ENCODE assay signal across 21 mouse cellular contexts in the genomic region with DNA sequence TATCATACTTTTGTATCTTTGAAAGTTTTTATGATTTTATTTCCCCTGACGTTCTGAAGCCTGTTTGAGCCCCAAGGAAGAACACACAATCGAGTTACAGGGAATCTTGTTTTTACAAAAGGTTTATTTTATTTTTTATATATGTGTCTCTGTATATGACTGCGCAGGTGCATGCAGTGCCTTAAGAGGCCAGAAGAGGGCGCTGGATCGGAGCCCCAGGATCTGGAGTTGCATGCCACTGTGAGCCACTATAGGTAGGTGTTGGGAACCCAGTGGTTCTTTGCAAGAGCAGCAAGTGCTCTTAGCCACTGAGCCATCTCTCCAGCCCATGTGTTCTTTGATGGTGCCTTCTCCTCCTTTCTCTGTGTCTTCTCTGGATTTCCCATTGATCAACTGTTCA.
DNase-seq lines count a peak whose midpoint lies in the region; ATAC-seq and TF ChIP-seq lines count a peak whose summit lies in the region.
"Had no signal": no experiment of that assay in that cellular context is flagged by ENCODE, and none has a peak within 500 bp of the region (broad histone marks: within the 10 kb centered on the region; RNA-seq: fewer than 3 reads in every experiment).

No protein-coding gene starts in this region.

- H3K4me2 ChIP-seq in forebrain, postnatal 0 days (ENCODE audit: low read depth) = no peak overlapping the region
- H3K4me2 ChIP-seq in forebrain, embryonic 12.5 days = no peak overlapping the region
- no peak overlapping the region for H3K4me2 ChIP-seq in liver, embryonic 14.5 days (ENCODE audit: low read depth)
- no peak overlapping the region for H3K4me2 ChIP-seq in liver, embryonic 11.5 days
- H3K4me2 ChIP-seq: embryonic facial prominence, embryonic 15.5 days; heart, embryonic 11.5 days; limb, embryonic 15.5 days had no signal

- no peak for TF ChIP-seq EP300 in liver, embryonic 14.5 days (IDR thresholded peaks at IDR 0.05; ENCODE audit: low read depth)
- TF ChIP-seq EP300 in ES-Bruce4 (IDR thresholded peaks at IDR 0.05; ENCODE audit: insufficient read depth, low read depth, low read length) = no peak

- no peak overlapping the region for H3K4me3 ChIP-seq in forebrain, postnatal 0 days (ENCODE audit: low read depth, low read length)
- H3K4me3 ChIP-seq in forebrain, embryonic 12.5 days (replicated peaks) = no peak overlapping the region
- H3K4me3 ChIP-seq in liver, embryonic 14.5 days (ENCODE audit: insufficient read depth in 1 of 2, low read depth in 2 of 2, low read length in 2 of 2) = no peak overlapping the region
- no peak overlapping the region for H3K4me3 ChIP-seq in liver, embryonic 11.5 days (ENCODE audit: low read depth, low read length)
- no peak overlapping the region for H3K4me3 ChIP-seq in ES-Bruce4 (ENCODE audit: low read depth, low read length)
- H3K4me3 ChIP-seq: embryonic facial prominence, embryonic 15.5 days; limb, embryonic 15.5 days; midbrain, embryonic 10.5 days had no signal

- TF ChIP-seq CTCF in forebrain, postnatal 0 days (IDR thresholded peaks at IDR 0.05; ENCODE audit: low read depth) = peak; percentile 40
- TF ChIP-seq CTCF in liver, embryonic 14.5 days (IDR thresholded peaks at IDR 0.05; ENCODE audit: low read depth) = peak; percentile 28
- TF ChIP-seq CTCF in ES-Bruce4 (IDR thresholded peaks at IDR 0.05; ENCODE audit: low read depth, low read length) = peak; percentile 53

- 60% methylated on average over 5 of the region's 5 CpGs for WGBS in forebrain, postnatal 0 days
- WGBS in forebrain, embryonic 12.5 days = 59% methylated on average over 5 of the region's 5 CpGs
- WGBS in liver, embryonic 14.5 days (ENCODE audit: insufficient replicate concordance) = 35% methylated on average over 5 of the region's 5 CpGs
- 43% methylated on average over 5 of the region's 5 CpGs for WGBS in liver, embryonic 11.5 days

- H3K27ac ChIP-seq in forebrain, postnatal 0 days (ENCODE audit: low read depth, low read length) = no peak overlapping the region
- no peak overlapping the region for H3K27ac ChIP-seq in forebrain, embryonic 12.5 days
- no peak overlapping the region for H3K27ac ChIP-seq in liver, embryonic 14.5 days
- no peak overlapping the region for H3K27ac ChIP-seq in liver, embryonic 11.5 days (ENCODE audit: low read depth, low read length)
- no peak overlapping the region for H3K27ac ChIP-seq in ES-Bruce4 (ENCODE audit: insufficient read depth, low read length)
- H3K27ac ChIP-seq: embryonic facial prominence, embryonic 15.5 days; limb, embryonic 15.5 days; midbrain, embryonic 10.5 days had no signal

- no peaks in the 10 kb centered on the region for H3K27me3 ChIP-seq in forebrain, postnatal 0 days (ENCODE audit: insufficient read depth, low read length)
- H3K27me3 ChIP-seq in forebrain, embryonic 12.5 days = no peaks in the 10 kb centered on the region
- H3K27me3 ChIP-seq in liver, embryonic 14.5 days (ENCODE audit: control insufficient read depth, insufficient read depth, low read length) = no peaks in the 10 kb centered on the region
- H3K27me3 ChIP-seq in liver, embryonic 11.5 days (replicated peaks; ENCODE audit: control insufficient read depth, insufficient read depth, low read length) = no peaks in the 10 kb centered on the region
- no peaks in the 10 kb centered on the region for H3K27me3 ChIP-seq in ES-Bruce4 (ENCODE audit: control insufficient read depth, insufficient read depth, low read length, poor library complexity, severe bottlenecking)
- H3K27me3 ChIP-seq: embryonic facial prominence, embryonic 15.5 days; limb, embryonic 15.5 days had no signal

- no peaks in the 10 kb centered on the region for H3K36me3 ChIP-seq in forebrain, postnatal 0 days (ENCODE audit: insufficient read depth)
- no peaks in the 10 kb centered on the region for H3K36me3 ChIP-seq in forebrain, embryonic 12.5 days (replicated peaks)
- no peaks in the 10 kb centered on the region for H3K36me3 ChIP-seq in liver, embryonic 14.5 days (replicated peaks; ENCODE audit: control insufficient read depth, insufficient read depth, low read depth)
- no peaks in the 10 kb centered on the region for H3K36me3 ChIP-seq in liver, embryonic 11.5 days (ENCODE audit: control insufficient read depth, insufficient read depth, low read length)
- no peaks in the 10 kb centered on the region for H3K36me3 ChIP-seq in ES-Bruce4 (ENCODE audit: control insufficient read depth, insufficient read depth, low read length, poor library complexity, severe bottlenecking)
- H3K36me3 ChIP-seq: embryonic facial prominence, embryonic 15.5 days; limb, embryonic 15.5 days; midbrain, embryonic 10.5 days had no signal

- no peak for DNase-seq in forebrain, postnatal 0 days
- DNase-seq in liver, embryonic 14.5 days (ENCODE audit: low read depth in 3 of 3, low spot score in 3 of 3) = no peak
- DNase-seq in liver, embryonic 11.5 days (ENCODE audit: low spot score) = no peak
- DNase-seq in ZHBTc4 (ENCODE audit: low read depth, low spot score) = peak; percentile 62
- DNase-seq: cerebellum, postnatal 25 days; embryo, embryonic 11 days; heart, postnatal 10 days; kidney, adult 8-10 months; lung, adult 2 months; lung, postnatal 36 days; right cerebral cortex, adult 18-20 months; thymus, adult 18-20 months had no signal

- ATAC-seq in forebrain, postnatal 0 days = no peak
- ATAC-seq in forebrain, embryonic 12.5 days (ENCODE audit: low FRiP score) = no peak
- no peak for ATAC-seq in liver, embryonic 14.5 days (ENCODE audit: insufficient read depth)
- no peak for ATAC-seq in liver, embryonic 11.5 days (replicated peaks; ENCODE audit: low FRiP score)
- ATAC-seq in activated CD4-positive, CD25-positive, alpha-beta regulatory T cell, adult 4 months = no peak
- ATAC-seq in megakaryocyte-erythroid progenitor cell, adult 5-6 weeks (replicated peaks; ENCODE audit: low FRiP score, low TSS enrichment, poor library complexity, severe bottlenecking) = no peak
- ATAC-seq: inflammation-experienced regulatory T-cells, adult 6 months had no signal

- no peaks in the 10 kb centered on the region for H3K9me3 ChIP-seq in forebrain, postnatal 0 days (ENCODE audit: low read length)
- H3K9me3 ChIP-seq in forebrain, embryonic 12.5 days = no peaks in the 10 kb centered on the region
- H3K9me3 ChIP-seq in liver, embryonic 14.5 days (ENCODE audit: control insufficient read depth, low read length) = no peaks in the 10 kb centered on the region; the same call in 1 of the 2 replicates
- H3K9me3 ChIP-seq in liver, embryonic 11.5 days (ENCODE audit: control insufficient read depth, low read length) = no peaks in the 10 kb centered on the region
- H3K9me3 ChIP-seq in ES-Bruce4 (replicated peaks; ENCODE audit: control insufficient read depth, insufficient read depth, low read length, poor library complexity, severe bottlenecking) = no peaks in the 10 kb centered on the region
- H3K9me3 ChIP-seq: embryonic facial prominence, embryonic 15.5 days; limb, embryonic 15.5 days; midbrain, embryonic 10.5 days had no signal

- no peak overlapping the region for H3K9ac ChIP-seq in forebrain, postnatal 0 days
- H3K9ac ChIP-seq in forebrain, embryonic 12.5 days = no peak overlapping the region
- no peak overlapping the region for H3K9ac ChIP-seq in liver, embryonic 14.5 days (replicated peaks)
- no peak overlapping the region for H3K9ac ChIP-seq in liver, embryonic 11.5 days (ENCODE audit: low read depth, low read length)
- H3K9ac ChIP-seq in ES-Bruce4 (ENCODE audit: low read depth, poor library complexity, severe bottlenecking) = no peak overlapping the region
- H3K9ac ChIP-seq: embryonic facial prominence, embryonic 15.5 days; limb, embryonic 15.5 days had no signal

- no peak for TF ChIP-seq POLR2A in ES-Bruce4 (IDR thresholded peaks at IDR 0.05; ENCODE audit: insufficient read depth, low read length)

- H3K4me1 ChIP-seq in forebrain, postnatal 0 days (ENCODE audit: insufficient read depth) = no peaks in the 10 kb centered on the region
- H3K4me1 ChIP-seq in forebrain, embryonic 12.5 days = no peaks in the 10 kb centered on the region
- H3K4me1 ChIP-seq in liver, embryonic 14.5 days (replicated peaks; ENCODE audit: control insufficient read depth in 2 of 2, insufficient read depth in 2 of 2, low read length in 1 of 2) = no peaks in the 10 kb centered on the region
- no peaks in the 10 kb centered on the region for H3K4me1 ChIP-seq in liver, embryonic 11.5 days (replicated peaks; ENCODE audit: control insufficient read depth, insufficient read depth, low read length)
- H3K4me1 ChIP-seq in ES-Bruce4 (ENCODE audit: control insufficient read depth, insufficient read depth, low read length) = no peaks in the 10 kb centered on the region
- H3K4me1 ChIP-seq: embryonic facial prominence, embryonic 15.5 days; limb, embryonic 15.5 days had no signal
